Mouse (Mus musculus): ENCODE measurements around the gene Kazn. TPM values are rescaled to one million over a fixed set of nuclear protein-coding genes. Genes with fewer than 3 reads are reported as not detected.

Gene Kazn
- total RNA-seq, 2 experiments from 2014 or later = 0.07 to 0.18 TPM

- ATAC-seq (ENCODE audit: poor library complexity, severe bottlenecking) = no peak
Observed at GRCm38 (mm10) chr4:142127275-142127788, 111.9 kb downstream of the Kazn start.

- ATAC-seq (ENCODE audit: poor library complexity, severe bottlenecking) = no peak
Observed at GRCm38 (mm10) chr4:142126641-142127274, 112.4 kb downstream of the Kazn start.

GRCm38 (mm10) chr4:142121164-142121563 is 118.0 kb downstream of the Kazn start:
- no peak for ATAC-seq (ENCODE audit: poor library complexity, severe bottlenecking)

GRCm38 (mm10) chr4:142118522-142118921 is 120.7 kb downstream of the Kazn start:
- ATAC-seq (ENCODE audit: poor library complexity, severe bottlenecking) = no peak

GRCm38 (mm10) chr4:142117993-142118392 is 121.2 kb downstream of the Kazn start:
- ATAC-seq (ENCODE audit: poor library complexity, severe bottlenecking) = no peak

- ATAC-seq (ENCODE audit: poor library complexity, severe bottlenecking) = no peak
Observed at GRCm38 (mm10) chr4:142113306-142113705, 125.9 kb downstream of the Kazn start.

- ATAC-seq (ENCODE audit: poor library complexity, severe bottlenecking) = no peak
Observed at GRCm38 (mm10) chr4:142103081-142103671, 136.0 kb downstream of the Kazn start.

- peak; percentile 62 for ATAC-seq (ENCODE audit: poor library complexity, severe bottlenecking)
Observed at GRCm38 (mm10) chr4:142098303-142098702, 140.9 kb downstream of the Kazn start.

- peak; percentile 85 for ATAC-seq (ENCODE audit: poor library complexity, severe bottlenecking)
Observed at GRCm38 (mm10) chr4:142097871-142098270, 141.3 kb downstream of the Kazn start.

- ATAC-seq (ENCODE audit: poor library complexity, severe bottlenecking) = no peak
Observed at GRCm38 (mm10) chr4:142095513-142096241, 143.5 kb downstream of the Kazn start.

- no peak for ATAC-seq (ENCODE audit: poor library complexity, severe bottlenecking)
Observed at GRCm38 (mm10) chr4:142094386-142094785, 144.8 kb downstream of the Kazn start.

- ATAC-seq (ENCODE audit: poor library complexity, severe bottlenecking) = peak; percentile 78
Observed at GRCm38 (mm10) chr4:142091100-142091499, 148.1 kb downstream of the Kazn start.

GRCm38 (mm10) chr4:142089966-142090365 is 149.2 kb downstream of the Kazn start:
- no peak for ATAC-seq (ENCODE audit: poor library complexity, severe bottlenecking)

GRCm38 (mm10) chr4:142088836-142089235 is 150.4 kb downstream of the Kazn start:
- no peak for ATAC-seq (ENCODE audit: poor library complexity, severe bottlenecking)

GRCm38 (mm10) chr4:142088409-142088808 is 150.8 kb downstream of the Kazn start:
- ATAC-seq (ENCODE audit: poor library complexity, severe bottlenecking) = no peak

GRCm38 (mm10) chr4:142084936-142085563 is 154.2 kb downstream of the Kazn start:
- no peak for ATAC-seq (ENCODE audit: poor library complexity, severe bottlenecking)

- peak; percentile 36 for ATAC-seq (ENCODE audit: poor library complexity, severe bottlenecking)
Observed at GRCm38 (mm10) chr4:142084131-142084899, 154.9 kb downstream of the Kazn start, which contains the start of gene Tmem51. Tmem51 (minus strand) TSS chr4:142084304.

GRCm38 (mm10) chr4:142083762-142084130 is 155.5 kb downstream of the Kazn start:
- ATAC-seq (ENCODE audit: poor library complexity, severe bottlenecking) = peak; percentile 58

GRCm38 (mm10) chr4:142083193-142083592 is 156.0 kb downstream of the Kazn start:
- no peak for ATAC-seq (ENCODE audit: poor library complexity, severe bottlenecking)

GRCm38 (mm10) chr4:142082703-142083102 is 156.5 kb downstream of the Kazn start:
- no peak for ATAC-seq (ENCODE audit: poor library complexity, severe bottlenecking)

Data from megakaryocyte, adult 5-6 weeks (primary cell).